Mouse (Mus musculus) MEL-GATA-1-ER (cell line): ENCODE results near the gene Kctd15.

Experiments used
- DNase-seq: peaks from one replicate; pipeline ENCODE4 v3.0.0-alpha.2; 2012; ENCODE audit warnings: low read depth; ENCODE audit errors: extremely low read depth

Gene Kctd15

GRCm38 (mm10) chr7:34667874-34668273 lies 11.3 kb upstream of the Kctd15 start:
- DNase-seq = no peak

GRCm38 (mm10) chr7:34663145-34663544 lies 6.6 kb upstream of the Kctd15 start:
- DNase-seq = no peak

GRCm38 (mm10) chr7:34662227-34662626 lies 5.7 kb upstream of the Kctd15 start:
- no peak for DNase-seq

GRCm38 (mm10) chr7:34659386-34660085 lies 3.0 kb upstream of the Kctd15 start:
- DNase-seq = no peak

GRCm38 (mm10) chr7:34655086-34655839 lies 1.3 kb downstream of the Kctd15 start:
- no peak for DNase-seq

GRCm38 (mm10) chr7:34654441-34655085 lies 2.0 kb downstream of the Kctd15 start:
- DNase-seq = no peak

GRCm38 (mm10) chr7:34653731-34654440 lies 2.6 kb downstream of the Kctd15 start:
- DNase-seq = no peak

- DNase-seq = no peak
These were observed 3.6 kb downstream of the Kctd15 start for GRCm38 (mm10) chr7:34652751-34653502.

- DNase-seq = no peak
These were observed 5.2 kb downstream of the Kctd15 start for GRCm38 (mm10) chr7:34651381-34651780.

- no peak for DNase-seq
These were observed 9.5 kb downstream of the Kctd15 start for GRCm38 (mm10) chr7:34647052-34647451.

GRCm38 (mm10) chr7:34646144-34646795 lies 10.3 kb downstream of the Kctd15 start:
- no peak for DNase-seq

GRCm38 (mm10) chr7:34645623-34646022 lies 10.9 kb downstream of the Kctd15 start:
- no peak for DNase-seq

GRCm38 (mm10) chr7:34644591-34644990 lies 11.9 kb downstream of the Kctd15 start:
- no peak for DNase-seq

- no peak for DNase-seq
These were observed 13.2 kb downstream of the Kctd15 start for GRCm38 (mm10) chr7:34643329-34643728.

- no peak for DNase-seq
These were observed 14.6 kb downstream of the Kctd15 start for GRCm38 (mm10) chr7:34641968-34642367.

- DNase-seq = no peak
These were observed 16.7 kb downstream of the Kctd15 start for GRCm38 (mm10) chr7:34639798-34640197.

- DNase-seq = no peak
These were observed 19.9 kb downstream of the Kctd15 start for GRCm38 (mm10) chr7:34636661-34637060.

GRCm38 (mm10) chr7:34632966-34633742 lies 23.4 kb downstream of the Kctd15 start:
- no peak for DNase-seq

- DNase-seq = no peak
These were observed 26.1 kb downstream of the Kctd15 start for GRCm38 (mm10) chr7:34630211-34631085.
